16 mouse cellular contexts compared by ENCODE assay signal in the genomic region with DNA sequence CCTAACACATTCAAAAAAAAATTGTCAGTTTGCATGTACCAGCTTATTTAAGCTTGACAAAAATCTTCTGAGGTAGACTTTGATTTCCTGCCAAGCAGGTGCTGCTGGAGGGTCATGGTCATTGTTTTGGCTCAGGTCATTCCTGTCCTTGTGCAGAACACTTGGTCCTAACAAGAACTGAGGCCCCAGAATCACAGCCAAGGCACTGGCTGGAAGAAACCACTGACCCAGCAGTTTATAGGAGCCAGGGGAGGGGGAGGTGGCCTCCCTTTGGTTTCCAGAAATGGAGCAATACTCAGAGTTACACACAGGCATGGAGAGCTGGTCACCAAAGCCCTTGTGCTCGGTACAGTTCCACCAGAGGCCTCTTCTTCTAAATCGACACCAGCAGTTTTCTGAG.
"Had no signal": no experiment of that assay in that cellular context is flagged by ENCODE, and none has a peak within 500 bp of the region (broad histone marks: within the 10 kb centered on the region; RNA-seq: fewer than 3 reads in every experiment).

No protein-coding gene starts in this region.

- DNase-seq: kidney, adult 2 months; kidney, postnatal 25 days; layer of hippocampus, adult 9-11 months; layer of hippocampus, postnatal 36 days; lung, adult 18-20 months; thymus, postnatal 25 days had no signal

- H3K36me3 ChIP-seq: liver, embryonic 12.5 days; liver, embryonic 15.5 days; midbrain, embryonic 12.5 days; midbrain, embryonic 15.5 days; neural tube, embryonic 12.5 days; neural tube, embryonic 15.5 days had no signal

- ATAC-seq: liver, embryonic 12.5 days; midbrain, embryonic 15.5 days had no signal

- H3K4me2 ChIP-seq: liver, embryonic 12.5 days; liver, embryonic 15.5 days; midbrain, embryonic 12.5 days; midbrain, embryonic 15.5 days; neural tube, embryonic 12.5 days; neural tube, embryonic 15.5 days had no signal

- H3K4me1 ChIP-seq: midbrain, embryonic 12.5 days; midbrain, embryonic 15.5 days; neural tube, embryonic 12.5 days; neural tube, embryonic 15.5 days had no signal

- H3K9me3 ChIP-seq: liver, embryonic 12.5 days; liver, embryonic 15.5 days; midbrain, embryonic 12.5 days; midbrain, embryonic 15.5 days; neural tube, embryonic 12.5 days; neural tube, embryonic 15.5 days had no signal

- H3K27me3 ChIP-seq: liver, embryonic 15.5 days; midbrain, embryonic 12.5 days; midbrain, embryonic 15.5 days; neural tube, embryonic 12.5 days; neural tube, embryonic 15.5 days had no signal

- H3K27ac ChIP-seq: kidney, postnatal 0 days; layer of hippocampus, adult 2 months; left cerebral cortex, adult 2 months; liver, embryonic 12.5 days; liver, embryonic 15.5 days; macrophage; midbrain, embryonic 12.5 days; midbrain, embryonic 15.5 days; neural tube, embryonic 12.5 days; neural tube, embryonic 15.5 days had no signal

- H3K9ac ChIP-seq: liver, embryonic 12.5 days; liver, embryonic 15.5 days; midbrain, embryonic 12.5 days; midbrain, embryonic 15.5 days; neural tube, embryonic 12.5 days; neural tube, embryonic 15.5 days had no signal

- H3K4me3 ChIP-seq: layer of hippocampus, adult 2 months; left cerebral cortex, adult 2 months; liver, embryonic 12.5 days; liver, embryonic 15.5 days; midbrain, embryonic 12.5 days; midbrain, embryonic 15.5 days; neural tube, embryonic 12.5 days; neural tube, embryonic 15.5 days had no signal
